Mouse (Mus musculus) cerebellum, adult 11 months (tissue): Measurements from ENCODE around the gene Espnl.
A peak's percentile ranks its signal among the peaks of the same experiment; 100 is the strongest.

Experiments used
- DNase-seq: peaks from one replicate; pipeline ENCODE4 v3.0.0; 2022

Espnl gene

GRCm38 (mm10) chr1:91324646-91325045 is 2.8 kb downstream of the Espnl start:
- DNase-seq: no peak

GRCm38 (mm10) chr1:91325488-91326042 is 3.7 kb downstream of the Espnl start:
- no peak for DNase-seq

GRCm38 (mm10) chr1:91332102-91332501 is 10.2 kb downstream of the Espnl start:
- no peak for DNase-seq

GRCm38 (mm10) chr1:91333582-91333981 is 11.7 kb downstream of the Espnl start:
- no peak for DNase-seq

- no peak for DNase-seq
These were observed 15.5 kb downstream of the Espnl start for GRCm38 (mm10) chr1:91337355-91337754.

- no peak for DNase-seq
These were observed 22.1 kb downstream of the Espnl start for GRCm38 (mm10) chr1:91344001-91344400.

- DNase-seq: no peak
These were observed 23.2 kb downstream of the Espnl start for GRCm38 (mm10) chr1:91344921-91345685.

GRCm38 (mm10) chr1:91346892-91347291 is 25.0 kb downstream of the Espnl start:
- DNase-seq: peak; percentile 51

GRCm38 (mm10) chr1:91350841-91351240 is 29.0 kb downstream of the Espnl start, which contains the start of gene Klhl30:
Gene Klhl30 (plus strand): TSS chr1:91351016.
- DNase-seq: no peak

GRCm38 (mm10) chr1:91351249-91351648 is 29.4 kb downstream of the Espnl start:
- DNase-seq: no peak

- DNase-seq: no peak
These were observed 30.4 kb downstream of the Espnl start for GRCm38 (mm10) chr1:91352277-91352676.

GRCm38 (mm10) chr1:91356105-91356504 is 34.2 kb downstream of the Espnl start:
- no peak for DNase-seq

GRCm38 (mm10) chr1:91362113-91362512 is 40.2 kb downstream of the Espnl start:
- no peak for DNase-seq

- DNase-seq: no peak
These were observed 43.2 kb downstream of the Espnl start for GRCm38 (mm10) chr1:91364822-91365644.

- DNase-seq: no peak
These were observed 43.9 kb downstream of the Espnl start for GRCm38 (mm10) chr1:91365816-91366214.

GRCm38 (mm10) chr1:91366215-91367108 is 44.6 kb downstream of the Espnl start, which contains the start of gene Erfe:
Gene Erfe (plus strand): TSS chr1:91366430.
- peak; percentile 12 for DNase-seq

GRCm38 (mm10) chr1:91367295-91367694 is 45.4 kb downstream of the Espnl start:
- no peak for DNase-seq

- DNase-seq: no peak
These were observed 47.5 kb downstream of the Espnl start for GRCm38 (mm10) chr1:91369408-91369807.

GRCm38 (mm10) chr1:91370055-91370454 is 48.2 kb downstream of the Espnl start:
- DNase-seq: no peak

- DNase-seq: no peak
These were observed 51.5 kb downstream of the Espnl start for GRCm38 (mm10) chr1:91373414-91373835.

- peak; percentile 53 for DNase-seq
These were observed 58.7 kb downstream of the Espnl start for GRCm38 (mm10) chr1:91380453-91381090.

- DNase-seq: no peak
These were observed 59.2 kb downstream of the Espnl start for GRCm38 (mm10) chr1:91381091-91381471.
